Mouse (Mus musculus): ENCODE results near the gene Pde3a.

DNA sequence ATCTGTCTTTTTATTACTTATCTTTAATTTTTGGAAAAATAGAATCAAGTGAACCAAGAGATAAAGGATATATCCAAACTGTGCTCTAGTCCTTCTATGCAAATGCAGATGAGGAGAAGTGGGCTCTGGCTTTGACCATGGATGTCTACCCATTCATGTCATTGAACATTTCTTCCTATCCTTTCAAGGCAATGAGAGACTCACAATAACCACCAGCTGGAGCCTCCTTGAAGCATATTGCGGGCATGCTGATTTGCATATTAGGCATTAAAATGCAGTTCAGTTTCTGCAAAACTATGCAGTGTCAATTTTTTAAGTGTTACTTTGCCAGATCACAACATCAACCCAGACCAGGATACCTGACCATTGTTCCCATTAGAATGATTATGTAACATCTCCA is 276.7 kb downstream of the Pde3a start:
- TF ChIP-seq CTCF (IDR thresholded peaks at IDR 0.05; ENCODE audit: insufficient read depth, low read length): no peak
- no peak for TF ChIP-seq POLR2A (IDR thresholded peaks at IDR 0.05; ENCODE audit: borderline replicate concordance, extremely low read depth, low read depth, low read length)
